Mouse (Mus musculus) kidney, postnatal 36 days (tissue): Measurements from ENCODE around the gene Spryd4.
"Not testable (repeated sequence)": the region's sequence is repeated elsewhere in the genome, so short reads cannot be mapped to it uniquely, and the experiment has no call there.

Source experiments
- DNase-seq, 2 experiments: peaks; one replicate each; pipeline ENCODE4 v3.0.0; 2021 to 2022; ENCODE audit warnings: mixed read lengths in 2 of 2

Gene Spryd4

DNA sequence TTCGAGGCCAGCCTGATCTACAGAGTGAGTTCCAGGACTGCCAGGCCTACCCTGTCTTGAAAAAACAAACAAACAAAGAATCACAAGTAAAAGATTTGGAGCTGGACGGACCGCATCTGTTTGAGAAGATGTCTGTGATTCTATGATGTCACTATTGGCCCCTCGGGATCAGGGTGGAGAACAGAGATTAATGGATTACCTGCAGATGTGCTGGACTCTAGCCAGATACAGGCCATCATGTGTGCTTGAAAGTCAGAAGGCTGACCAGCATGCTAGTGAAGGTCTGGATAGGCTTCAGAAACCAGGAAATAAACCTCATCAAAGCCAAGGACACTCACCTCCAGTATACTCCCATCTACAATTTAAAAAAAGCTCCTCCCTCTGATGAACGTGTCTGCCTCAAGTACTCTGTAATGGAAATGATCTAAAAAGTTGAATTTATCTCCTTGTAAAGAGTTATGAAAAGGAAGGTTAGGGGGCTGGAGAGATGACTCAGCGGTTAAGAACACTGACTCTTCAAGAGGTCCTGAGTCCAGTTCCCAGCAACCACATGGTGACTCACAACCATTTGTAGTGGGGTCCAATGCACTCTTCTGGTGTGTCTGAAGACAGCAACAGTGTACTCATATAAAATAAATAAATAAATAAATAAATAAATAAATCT lies 26.2 kb downstream of the Spryd4 start:
- peak; percentile 28 to 31 for DNase-seq

DNA sequence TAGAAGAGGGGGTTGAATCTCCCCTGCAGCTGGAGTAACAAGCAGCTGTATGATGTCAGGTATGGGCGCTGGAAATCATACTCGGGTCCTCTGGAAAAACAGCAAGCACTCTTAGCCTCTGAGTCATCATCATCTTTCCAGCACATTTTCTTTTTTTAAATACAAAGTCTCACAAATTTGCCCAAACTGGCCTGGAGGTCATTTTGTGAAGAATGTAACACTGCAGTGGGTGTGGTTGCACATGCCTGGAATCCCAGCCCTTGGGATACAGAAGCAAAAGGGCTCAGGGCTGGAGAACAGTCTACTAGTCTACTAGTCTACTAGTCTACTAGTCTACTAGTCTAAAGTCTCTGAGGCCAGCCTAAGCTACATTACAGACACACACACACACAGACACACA lies 27.3 kb downstream of the Spryd4 start:
- peak in 1 of 2 experiments; percentile 17 for DNase-seq

DNA sequence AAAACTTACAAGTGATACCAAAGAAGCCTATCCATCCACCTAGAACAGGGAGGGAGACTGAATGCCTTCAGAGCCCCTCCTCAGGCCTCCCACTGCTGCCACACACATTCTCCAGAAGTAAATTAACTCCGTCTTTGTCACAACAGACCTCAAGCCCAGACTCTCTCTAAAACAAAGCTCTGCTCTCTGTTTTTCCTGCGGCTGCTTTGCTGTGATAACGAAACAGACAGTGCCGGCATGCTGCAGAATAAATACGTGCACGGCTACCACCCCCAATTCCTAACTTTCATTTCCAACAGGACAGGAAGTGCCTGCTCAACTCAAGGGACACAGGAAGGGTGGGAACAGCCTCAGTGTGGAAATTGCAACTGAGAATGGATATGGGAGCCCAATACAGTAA lies 31.6 kb downstream of the Spryd4 start, which contains the start of gene Rbms2:
Gene Rbms2, minus strand, starts transcription at position 309 of the 400 bp plus-strand sequence.
- peak; percentile 58 to 60 for DNase-seq

DNA sequence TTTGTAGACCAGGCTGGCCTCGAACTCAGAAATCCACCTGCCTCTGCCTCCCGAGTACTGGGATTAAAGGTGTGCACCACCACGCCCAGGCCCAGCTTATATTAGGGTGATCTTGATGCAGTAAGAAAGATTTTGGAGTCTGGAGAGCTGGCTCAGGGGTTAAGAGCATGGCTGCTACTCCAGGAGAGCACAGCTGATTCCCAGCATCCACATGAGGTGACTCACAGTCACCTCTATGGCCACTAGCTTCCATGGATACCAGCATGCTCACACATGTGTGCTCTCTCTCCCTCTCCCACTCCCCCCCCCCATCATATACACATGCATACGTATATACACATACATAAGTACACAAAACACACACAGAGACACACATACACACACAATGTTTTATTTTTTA lies 34.3 kb downstream of the Spryd4 start:
- DNase-seq, result no peak

DNA sequence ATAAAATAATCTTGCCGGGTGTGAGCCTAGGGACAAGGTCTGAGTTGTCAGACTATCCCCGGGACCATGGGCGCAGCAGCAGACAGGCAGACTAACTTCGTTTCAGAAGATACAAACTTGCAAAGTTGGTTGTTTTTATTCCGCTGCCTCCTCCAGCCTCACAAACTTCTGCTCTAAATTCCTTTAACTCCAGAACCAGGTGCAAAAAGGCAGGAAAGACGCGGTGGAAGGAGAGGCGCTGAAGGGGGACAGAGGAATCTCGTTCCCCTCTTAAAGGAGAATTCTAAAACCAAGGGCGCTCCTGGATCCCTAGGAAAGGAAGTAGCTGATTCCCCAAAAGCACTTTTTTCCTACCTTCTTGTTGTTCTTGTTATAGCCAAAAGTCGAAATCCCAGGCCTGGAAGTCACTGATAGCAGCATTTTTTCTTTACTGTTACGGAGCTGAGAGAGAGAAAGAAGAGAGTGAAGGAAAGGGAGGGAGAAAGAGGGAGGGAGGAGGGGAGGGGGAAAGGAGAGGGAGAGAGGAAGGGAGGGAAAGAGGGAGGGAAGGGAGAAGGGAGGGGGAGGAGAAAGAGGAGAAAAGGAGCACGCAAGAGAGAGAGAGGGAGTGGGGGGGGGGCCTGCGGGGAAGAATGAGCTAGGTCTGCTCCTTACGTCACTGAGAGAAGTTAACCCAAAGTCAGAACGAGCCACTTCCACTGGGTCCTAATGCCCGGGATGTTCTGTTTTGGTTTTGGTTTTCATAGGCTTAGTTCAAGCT lies 35.4 kb downstream of the Spryd4 start:
- DNase-seq, result peak; percentile 80 to 82

DNA sequence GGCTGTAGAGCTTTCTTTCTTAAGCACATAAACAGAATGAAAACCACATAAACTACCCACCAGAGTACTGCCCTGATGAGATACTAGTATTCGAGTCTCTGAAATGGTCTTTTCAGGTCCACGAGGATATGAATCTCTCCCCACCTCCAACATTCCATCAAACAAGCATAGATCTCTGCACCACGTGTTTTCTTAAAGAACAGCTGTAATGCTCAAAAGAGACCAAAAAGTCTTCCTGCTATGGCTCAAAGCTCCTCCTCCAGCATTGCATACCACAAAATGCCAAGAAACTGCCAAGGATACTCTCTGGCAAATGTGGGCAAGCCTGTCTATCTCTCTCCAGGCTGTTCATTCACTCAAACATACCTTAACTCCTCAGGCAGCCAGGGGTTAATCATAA lies 36.3 kb downstream of the Spryd4 start:
- no peak for DNase-seq

DNA sequence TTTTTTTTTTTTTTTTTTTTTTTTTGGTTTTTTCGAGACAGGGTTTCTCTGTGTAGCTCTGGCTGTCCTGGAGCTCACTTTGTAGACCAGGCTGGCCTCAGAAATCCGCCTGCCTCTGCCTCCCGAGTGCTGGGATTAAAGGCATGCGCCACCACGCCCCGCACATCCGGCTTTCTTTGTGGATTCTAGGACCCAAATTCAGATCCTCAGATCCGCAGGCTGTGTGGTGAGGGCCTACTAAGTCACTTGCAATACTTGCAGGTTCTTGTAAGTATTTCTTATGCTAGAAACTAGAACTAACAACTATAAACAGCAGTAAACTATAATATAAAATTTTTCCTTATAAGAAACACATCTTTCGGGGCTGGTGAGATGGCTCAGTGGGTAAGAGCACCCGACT lies 40.3 kb downstream of the Spryd4 start:
- not testable (repeated sequence) for DNase-seq

DNA sequence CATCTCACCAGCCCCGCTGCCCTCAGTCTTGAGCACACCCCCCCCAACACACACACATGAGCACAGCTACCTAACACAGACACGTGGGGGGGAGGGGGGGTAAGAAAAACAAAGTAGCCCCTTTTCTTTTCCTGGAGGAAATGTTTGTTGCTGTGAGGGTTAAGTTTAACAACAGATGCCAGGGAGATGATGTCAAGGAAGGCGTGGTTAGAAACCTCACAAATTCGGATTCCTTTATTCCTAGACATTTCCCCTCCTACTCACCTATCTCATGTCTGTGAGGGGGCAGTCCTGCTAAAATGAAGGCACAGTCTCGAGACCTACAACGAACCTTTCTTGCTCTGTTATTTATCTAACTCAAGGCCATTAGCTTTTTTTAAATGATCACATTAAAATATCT lies 44.5 kb downstream of the Spryd4 start:
- no peak for DNase-seq

DNA sequence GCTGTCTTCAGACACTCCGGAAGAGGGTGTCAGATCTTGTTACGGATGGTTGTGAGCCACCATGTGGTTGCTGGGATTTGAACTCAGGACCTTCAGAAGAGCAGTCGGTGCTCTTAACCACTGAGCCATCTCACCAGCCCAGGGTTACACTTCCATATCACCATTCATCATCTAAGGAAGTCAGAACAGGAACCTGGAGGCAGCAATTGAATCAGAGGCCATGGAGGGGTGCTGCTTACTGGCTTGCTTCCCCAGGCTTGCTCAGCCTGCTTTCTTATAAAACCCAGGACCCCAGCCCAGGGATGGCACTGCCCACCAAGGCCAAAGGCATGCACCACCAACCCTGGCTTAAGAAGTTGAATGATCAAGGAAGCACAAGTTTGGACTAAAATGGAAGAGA lies 45.9 kb downstream of the Spryd4 start:
- not testable (repeated sequence) for DNase-seq
